Comparison of ENCODE assay signal across 8 mouse cellular contexts in genomic region chr5:147757832-147758587, GRCm38 (mm10). TPM values are rescaled to one million over a fixed set of nuclear protein-coding genes. Genes with fewer than 3 reads are reported as not detected.
DNase-seq lines count a peak whose midpoint lies in the region; ATAC-seq and TF ChIP-seq lines count a peak whose summit lies in the region.

No protein-coding gene starts in this region.

- peak overlapping the region; percentile 20 for H3K4me3 ChIP-seq in thymus, adult 2 months (ENCODE audit: control insufficient read depth, insufficient read depth, low read length)
- H3K4me3 ChIP-seq in embryonic facial prominence, embryonic 14.5 days (ENCODE audit: low read depth, low read length) = no peak overlapping the region
- 0 out of 2 replicates have a peak overlapping the region, but pooled peaks have one; percentile 10 for H3K4me3 ChIP-seq in intestine, embryonic 14.5 days (ENCODE audit: low read depth, low read length)
- H3K4me3 ChIP-seq in liver, embryonic 16.5 days (ENCODE audit: low read depth, low read length) = peak overlapping the region; percentile 43
- no peak overlapping the region for H3K4me3 ChIP-seq in forebrain, embryonic 11.5 days (ENCODE audit: low read depth, low read length)
- H3K4me3 ChIP-seq in forebrain, embryonic 15.5 days = no peak overlapping the region

- TF ChIP-seq CTCF in thymus, adult 2 months (IDR thresholded peaks at IDR 0.05; ENCODE audit: borderline replicate concordance, control insufficient read depth, extremely low read depth, insufficient read depth, low read length, poor library complexity) = no peak

- TF ChIP-seq POLR2A in thymus, adult 2 months (IDR thresholded peaks at IDR 0.05; ENCODE audit: control insufficient read depth, extremely low read depth, insufficient read depth, low read length, poor library complexity) = no peak

- H3K9ac ChIP-seq in embryonic facial prominence, embryonic 14.5 days (ENCODE audit: low read depth, low read length) = no peak overlapping the region
- no peak overlapping the region for H3K9ac ChIP-seq in intestine, embryonic 14.5 days (ENCODE audit: low read length)
- H3K9ac ChIP-seq in liver, embryonic 16.5 days (ENCODE audit: low read depth, low read length) = no peak overlapping the region
- no peak overlapping the region for H3K9ac ChIP-seq in forebrain, embryonic 11.5 days (ENCODE audit: low read length)
- H3K9ac ChIP-seq in forebrain, embryonic 15.5 days (replicated peaks) = no peak overlapping the region

- H3K9me3 ChIP-seq in embryonic facial prominence, embryonic 14.5 days (ENCODE audit: control insufficient read depth, low read length) = peaks cover 9% of the 10 kb centered on the region; the same call in 1 of the 2 replicates
- H3K9me3 ChIP-seq in intestine, embryonic 14.5 days (ENCODE audit: control insufficient read depth, low read length) = no peaks in the 10 kb centered on the region
- H3K9me3 ChIP-seq in liver, embryonic 16.5 days (replicated peaks; ENCODE audit: control insufficient read depth, low read length) = no peaks in the 10 kb centered on the region
- H3K9me3 ChIP-seq in forebrain, embryonic 11.5 days (ENCODE audit: control insufficient read depth, low read length) = no peaks in the 10 kb centered on the region; the same call in 1 of the 2 replicates
- H3K9me3 ChIP-seq in forebrain, embryonic 15.5 days = no peaks in the 10 kb centered on the region

- H3K27ac ChIP-seq in thymus, adult 2 months (ENCODE audit: control insufficient read depth, insufficient read depth, low read length) = no peak overlapping the region
- H3K27ac ChIP-seq in embryonic facial prominence, embryonic 14.5 days (replicated peaks; ENCODE audit: low read depth, low read length) = no peak overlapping the region
- no peak overlapping the region for H3K27ac ChIP-seq in intestine, embryonic 14.5 days (ENCODE audit: low read depth)
- no peak overlapping the region for H3K27ac ChIP-seq in liver, embryonic 16.5 days (ENCODE audit: low read length)
- no peak overlapping the region for H3K27ac ChIP-seq in forebrain, embryonic 11.5 days (ENCODE audit: low read depth, low read length)
- no peak overlapping the region for H3K27ac ChIP-seq in forebrain, embryonic 15.5 days (replicated peaks)

- peak; percentile 3 for DNase-seq in thymus, adult 2 months
- DNase-seq in thymus, postnatal 36 days = no peak
- DNase-seq in embryonic facial prominence, embryonic 14.5 days (ENCODE audit: low spot score) = no peak
- DNase-seq in intestine, embryonic 14.5 days (ENCODE audit: low spot score) = peak; percentile 65
- DNase-seq in testis, postnatal 14 days (ENCODE audit: low spot score) = peak; percentile 15
- no peak for DNase-seq in forebrain, embryonic 11.5 days (ENCODE audit: low spot score)

- no peak for ATAC-seq in embryonic facial prominence, embryonic 14.5 days (ENCODE audit: low read depth)
- ATAC-seq in intestine, embryonic 14.5 days (replicated peaks; ENCODE audit: low FRiP score, low TSS enrichment, low read depth) = peak; percentile 40
- no peak for ATAC-seq in liver, embryonic 16.5 days (ENCODE audit: low read depth)
- ATAC-seq in forebrain, embryonic 11.5 days (replicated peaks; ENCODE audit: low FRiP score) = no peak
- no peak for ATAC-seq in forebrain, embryonic 15.5 days (replicated peaks)

- H3K27me3 ChIP-seq in thymus, adult 2 months (ENCODE audit: control insufficient read depth, insufficient read depth, low read length) = peaks cover 2% of the 10 kb centered on the region; the same call in 1 of the 2 replicates
- H3K27me3 ChIP-seq in embryonic facial prominence, embryonic 14.5 days (replicated peaks; ENCODE audit: control insufficient read depth, insufficient read depth, low read length) = peaks cover 12% of the 10 kb centered on the region
- H3K27me3 ChIP-seq in intestine, embryonic 14.5 days (replicated peaks; ENCODE audit: control insufficient read depth, insufficient read depth, low read length) = peaks cover under 1% of the 10 kb centered on the region; the same call in 1 of the 2 replicates
- peaks cover 5% of the 10 kb centered on the region for H3K27me3 ChIP-seq in liver, embryonic 16.5 days (ENCODE audit: control insufficient read depth, insufficient read depth, low read depth, low read length)
- peaks cover 5% of the 10 kb centered on the region; the same call in 1 of the 2 replicates for H3K27me3 ChIP-seq in forebrain, embryonic 11.5 days (ENCODE audit: control insufficient read depth, insufficient read depth, low read length)
- H3K27me3 ChIP-seq in forebrain, embryonic 15.5 days = peaks cover 8% of the 10 kb centered on the region

- 22% methylated on average over 12 of the region's 12 CpGs for WGBS in thymus, adult 2 months
- WGBS in embryonic facial prominence, embryonic 14.5 days = 55% methylated on average over 12 of the region's 12 CpGs
- WGBS in intestine, embryonic 14.5 days = 46% methylated on average over 12 of the region's 12 CpGs
- whole genome bisulfite sequencing in liver, embryonic 16.5 days (ENCODE audit: insufficient replicate concordance) = 23% methylated on average over 12 of the region's 12 CpGs
- 69% methylated on average over 12 of the region's 12 CpGs for WGBS in forebrain, embryonic 11.5 days
- 63% methylated on average over 12 of the region's 12 CpGs for WGBS in forebrain, embryonic 15.5 days

- H3K4me2 ChIP-seq in embryonic facial prominence, embryonic 14.5 days (ENCODE audit: low read depth, low read length) = peak overlapping the region; percentile 25
- peak overlapping the region; percentile 41 for H3K4me2 ChIP-seq in intestine, embryonic 14.5 days (ENCODE audit: low read length)
- H3K4me2 ChIP-seq in liver, embryonic 16.5 days (ENCODE audit: low read depth, low read length) = peak overlapping the region; percentile 54
- H3K4me2 ChIP-seq in forebrain, embryonic 11.5 days (ENCODE audit: low read depth, low read length, severe bottlenecking) = no peak overlapping the region
- no peak overlapping the region for H3K4me2 ChIP-seq in forebrain, embryonic 15.5 days (replicated peaks)

- peaks cover 7% of the 10 kb centered on the region; the same call in 1 of the 2 replicates for H3K4me1 ChIP-seq in thymus, adult 2 months (replicated peaks; ENCODE audit: control insufficient read depth, insufficient read depth, low read length)
- no peaks in the 10 kb centered on the region; the same call in 1 of the 2 replicates for H3K4me1 ChIP-seq in embryonic facial prominence, embryonic 14.5 days (ENCODE audit: control insufficient read depth, insufficient read depth, low read length)
- peaks cover 10% of the 10 kb centered on the region for H3K4me1 ChIP-seq in intestine, embryonic 14.5 days (replicated peaks; ENCODE audit: control insufficient read depth, insufficient read depth, low read length)
- H3K4me1 ChIP-seq in liver, embryonic 16.5 days (ENCODE audit: control insufficient read depth, low read depth, low read length) = no peaks in the 10 kb centered on the region; the same call in 1 of the 2 replicates
- no peaks in the 10 kb centered on the region; the same call in 1 of the 2 replicates for H3K4me1 ChIP-seq in forebrain, embryonic 11.5 days (replicated peaks; ENCODE audit: control insufficient read depth, insufficient read depth, low read length)
- H3K4me1 ChIP-seq in forebrain, embryonic 15.5 days = no peaks in the 10 kb centered on the region

- no peaks in the 10 kb centered on the region for H3K36me3 ChIP-seq in thymus, adult 2 months (ENCODE audit: control insufficient read depth, insufficient read depth, low read length)
- no peaks in the 10 kb centered on the region for H3K36me3 ChIP-seq in embryonic facial prominence, embryonic 14.5 days (ENCODE audit: control insufficient read depth, insufficient read depth, low read length)
- no peaks in the 10 kb centered on the region for H3K36me3 ChIP-seq in intestine, embryonic 14.5 days (ENCODE audit: control insufficient read depth, insufficient read depth, low read length)
- H3K36me3 ChIP-seq in liver, embryonic 16.5 days (ENCODE audit: control insufficient read depth, insufficient read depth) = no peaks in the 10 kb centered on the region
- no peaks in the 10 kb centered on the region for H3K36me3 ChIP-seq in forebrain, embryonic 11.5 days (ENCODE audit: control insufficient read depth, insufficient read depth, low read length)
- H3K36me3 ChIP-seq in forebrain, embryonic 15.5 days = no peaks in the 10 kb centered on the region

RNA-seq across cellular contexts. Expression of gene Flt1, which starts 32.2 kb away (rescaled TPM):
- polyA plus RNA-seq in thymus, adult 2 months (2012; rRNA removed) = 2.0 TPM in 2 replicates
- 12.2 and 13.2 TPM in 2 replicates for polyA plus RNA-seq in embryonic facial prominence, embryonic 14.5 days (2014; fragmentation: Nextera tagmentation; extraction: Ambion mirVana)
- polyA plus RNA-seq in intestine, embryonic 14.5 days (2014; fragmentation: Nextera tagmentation; extraction: Ambion mirVana) = 11.2 and 15.1 TPM in 2 replicates
- 2.5 and 3.3 TPM in 2 replicates for polyA plus RNA-seq in liver, embryonic 16.5 days (2015; fragmentation: Nextera tagmentation; extraction: Ambion mirVana)
- 10.1 and 11.9 TPM in 2 replicates for polyA plus RNA-seq in forebrain, embryonic 11.5 days (2014; fragmentation: Nextera tagmentation; extraction: Ambion mirVana)
- 10.7 and 11.5 TPM in 2 replicates for polyA plus RNA-seq in forebrain, embryonic 15.5 days (2015; fragmentation: Nextera tagmentation; extraction: Ambion mirVana)

Comparison
In these comparisons a context has a peak if more than half of its experiments do, and no peak if none do; other contexts are left out.
1. DNase-seq: peak in thymus, adult 2 months (single experiment), intestine, embryonic 14.5 days (single experiment) and testis, postnatal 14 days (single experiment); none in thymus, postnatal 36 days (0 of 2), embryonic facial prominence, embryonic 14.5 days (single experiment) and forebrain, embryonic 11.5 days (single experiment).
2. H3K4me3 ChIP-seq: peak in thymus, adult 2 months (single experiment), intestine, embryonic 14.5 days (single experiment) and liver, embryonic 16.5 days (single experiment); none in embryonic facial prominence, embryonic 14.5 days (single experiment), forebrain, embryonic 11.5 days (single experiment) and forebrain, embryonic 15.5 days (single experiment).
3. H3K4me2 ChIP-seq: peak in embryonic facial prominence, embryonic 14.5 days (single experiment), intestine, embryonic 14.5 days (single experiment) and liver, embryonic 16.5 days (single experiment); none in forebrain, embryonic 11.5 days (single experiment) and forebrain, embryonic 15.5 days (single experiment).